Mouse (Mus musculus) liver, embryonic 11.5 days (tissue): ENCODE results near the gene Gm10226. TPM values are rescaled to one million over a fixed set of nuclear protein-coding genes. Genes with fewer than 3 reads are reported as not detected.

Experiments
- polyA plus RNA-seq: library from polyadenylated mRNA; unstranded; fragments of >200 nt; fragmentation: Nextera tagmentation; extraction: Ambion mirVana; gene quantifications from 2 replicates; pipeline ENCODE4 v1.2.1, GENCODE M21; 2014

Gm10226 gene
- polyA plus RNA-seq, 1 experiment from 2014 or later: 6.1 TPM

Other genes starting within 250 kb of the Gm10226 start
- 13.0 and 13.5 TPM in 2 replicates for gene Zfp51, start 241.5 kb upstream of the Gm10226 start, polyA plus RNA-seq
- gene Zfp53, start 202.9 kb upstream of the Gm10226 start, polyA plus RNA-seq: 7.5 and 7.8 TPM in 2 replicates
- gene Zfp52, start 156.3 kb upstream of the Gm10226 start, polyA plus RNA-seq: 1.7 and 2.5 TPM in 2 replicates
- gene Zfp948, start 124.9 kb upstream of the Gm10226 start, polyA plus RNA-seq: 13.7 and 14.9 TPM in 2 replicates
- 3.4 and 3.9 TPM in 2 replicates for gene Zfp983, start 41.2 kb upstream of the Gm10226 start, polyA plus RNA-seq
- gene Zfp760, start 15.9 kb downstream of the Gm10226 start, polyA plus RNA-seq: 9.7 and 9.9 TPM in 2 replicates
- gene Zfp229, start 38.9 kb downstream of the Gm10226 start, polyA plus RNA-seq: 5.1 and 5.8 TPM in 2 replicates
- gene Zfp820, start 153.9 kb downstream of the Gm10226 start, polyA plus RNA-seq: 3.8 and 5.9 TPM in 2 replicates
- gene Zfp995, start 218.1 kb downstream of the Gm10226 start, polyA plus RNA-seq: 3.2 and 4.3 TPM in 2 replicates